Mouse (Mus musculus) CH12.LX (cell line): ENCODE data around the gene Naa60. TPM values are rescaled to one million over a fixed set of nuclear protein-coding genes. Genes with fewer than 3 reads are reported as not detected.

Experiments used
- DNase-seq: peaks from one replicate; pipeline ENCODE4 v3.0.0-alpha.2; 2013; ENCODE audit errors: extremely low read depth
- H3K27ac ChIP-seq: 2 replicates; pipeline ENCODE4 v1.5.1; 2012; ENCODE audit warnings: low read depth, mild to moderate bottlenecking, control low read depth, moderate library complexity; ENCODE audit not compliant: insufficient read depth
- H3K27me3 ChIP-seq: replicated peaks from 2 replicates; pipeline ENCODE3; 2012; ENCODE audit warnings: inconsistent platforms
- H3K36me3 ChIP-seq, 2 experiments: replicated peaks in 1 of 2; 2 replicates each; pipeline versions ENCODE3 to v1.6.1; 2012; ENCODE audit warnings: inconsistent platforms in 1 of 2, low read length in 1 of 2, mild to moderate bottlenecking in 1 of 2, mixed read lengths in 1 of 2, moderate library complexity in 1 of 2; ENCODE audit not compliant: control insufficient read depth in 1 of 2, insufficient read depth in 1 of 2
- H3K4me1 ChIP-seq, 2 experiments: 2 replicates each; pipeline ENCODE4 v1.6.1; 2012; ENCODE audit warnings: inconsistent platforms in 1 of 2, moderate library complexity in 1 of 2; ENCODE audit not compliant: insufficient read depth in 2 of 2, control insufficient read depth in 1 of 2
- H3K4me2 ChIP-seq: 2 replicates; pipeline ENCODE4 v1.6.1; 2012; ENCODE audit warnings: low read depth, mild to moderate bottlenecking, control low read depth; ENCODE audit not compliant: poor library complexity, insufficient read depth, severe bottlenecking
- H3K4me3 ChIP-seq, 3 experiments: fragments of 150-350 bp in 1 of 3; sonication (generic) in 1 of 3; replicated peaks in 1 of 3; 2 replicates each; pipeline versions ENCODE3 to v1.5.1; 2011 to 2012; ENCODE audit warnings: low read depth in 2 of 3, low read length in 2 of 3, mild to moderate bottlenecking in 2 of 3, moderate library complexity in 2 of 3, control low read depth in 1 of 3, improper control_type of control experiment in 1 of 3, inconsistent platforms in 1 of 3, mixed read lengths in 1 of 3; ENCODE audit not compliant: poor library complexity in 1 of 3
- H3K79me2 ChIP-seq: replicated peaks from 2 replicates; pipeline ENCODE4 v1.6.1; 2012; ENCODE audit warnings: mild to moderate bottlenecking, moderate library complexity; ENCODE audit not compliant: control insufficient read depth, poor library complexity, insufficient read depth, severe bottlenecking; ENCODE audit errors: extremely low read depth
- H3K9ac ChIP-seq: 2 replicates; pipeline ENCODE4 v1.6.1; 2012; ENCODE audit warnings: low read depth, mild to moderate bottlenecking, control low read depth, moderate library complexity; ENCODE audit not compliant: insufficient read depth
- H3K9me3 ChIP-seq: replicated peaks from 2 replicates; pipeline ENCODE3; 2012; ENCODE audit warnings: low read length, inconsistent platforms, mixed read lengths
- BHLHE40 ChIP-seq: IDR thresholded peaks from 2 replicates; pipeline ENCODE4 v1.6.1; 2011; ENCODE audit warnings: mild to moderate bottlenecking, low read depth, low read length, improper control_type of control experiment
- E2F4 ChIP-seq: IDR thresholded peaks from 2 replicates; pipeline ENCODE4 v1.6.1; 2011; ENCODE audit warnings: low read depth, low read length, improper control_type of control experiment; ENCODE audit not compliant: insufficient replicate concordance
- ELF1 ChIP-seq: IDR thresholded peaks from 2 replicates; pipeline ENCODE4 v1.6.1; 2014; ENCODE audit warnings: low read depth, mild to moderate bottlenecking, inconsistent platforms, low read length, improper control_type of control experiment
- ETS1 ChIP-seq: conservative IDR thresholded peaks from 2 replicates; pipeline ENCODE4 v1.6.1; 2012; ENCODE audit warnings: low read depth, mild to moderate bottlenecking, inconsistent platforms, low read length, improper control_type of control experiment, moderate library complexity
- IRF4 ChIP-seq: IDR thresholded peaks from 2 replicates; pipeline ENCODE4 v1.6.1; 2014; ENCODE audit warnings: low read depth, mild to moderate bottlenecking, inconsistent platforms, low read length, improper control_type of control experiment
- MAFK ChIP-seq: IDR thresholded peaks from 2 replicates; pipeline ENCODE4 v1.6.1; 2011; ENCODE audit warnings: low read length, improper control_type of control experiment; ENCODE audit not compliant: insufficient replicate concordance
- NELFE ChIP-seq: IDR thresholded peaks from 2 replicates; pipeline ENCODE4 v1.6.1; 2011; ENCODE audit warnings: low read depth, low read length, improper control_type of control experiment
- POLR2A ChIP-seq: IDR thresholded peaks from 2 replicates; pipeline ENCODE4 v1.6.1; 2011; ENCODE audit warnings: low read depth, mild to moderate bottlenecking, improper control_type of control experiment, low read length
- RAD21 ChIP-seq: IDR thresholded peaks from 2 replicates; pipeline ENCODE4 v1.6.1; 2011; ENCODE audit warnings: low read depth, mild to moderate bottlenecking, low read length, improper control_type of control experiment, moderate library complexity
- RCOR1 ChIP-seq: conservative IDR thresholded peaks from 2 replicates; pipeline ENCODE4 v1.6.1; 2012; ENCODE audit warnings: low read depth, mild to moderate bottlenecking, inconsistent platforms, low read length, improper control_type of control experiment
- ZMIZ1 ChIP-seq: IDR thresholded peaks from 2 replicates; pipeline ENCODE4 v1.6.1; 2012; ENCODE audit warnings: low read depth, mild to moderate bottlenecking, inconsistent platforms, low read length, improper control_type of control experiment
- ZNF384 ChIP-seq: IDR thresholded peaks from 2 replicates; pipeline ENCODE4 v1.6.1; 2012; ENCODE audit warnings: low read depth, low read length, improper control_type of control experiment, inconsistent platforms
- dilution Hi-C: fragments of 300-500 bp; cut with MboI; formaldehyde crosslinking; loops from 2 replicates; pipeline ENCODE4 v1.14.3; 2020; ENCODE audit warnings: low sequenced_read_pairs; ENCODE audit not compliant: extremely low pct_unique_long_range_greater_than_20kb, extremely low pct_ligation_motif_present
- in situ Hi-C: fragments of 300-500 bp; cut with MboI; formaldehyde crosslinking; loops from 3 replicates; pipeline ENCODE4 v1.14.3; 2019; ENCODE audit warnings: low sequenced_read_pairs, low pct_ligation_motif_present, low pct_unique_long_range_greater_than_20kb, mixed read lengths
- polyA plus RNA-seq: library from polyadenylated mRNA; unstranded; fragments of >175 nt; gene quantifications from 2 replicates; pipeline ENCODE4 v1.2.1, GENCODE M21; 2012; ENCODE audit warnings: low read depth; ENCODE audit not compliant: insufficient read length
- total RNA-seq, 2 experiments: library from RNA; depleted of rRNA; stranded (reverse); fragments of 300-350 nt in 1 of 2; fragments of >200 nt in 1 of 2; gene quantifications; 2 replicates each; pipeline ENCODE4 v1.2.3; 2012 to 2014

Naa60 gene
- total and polyA plus RNA-seq, 3 experiments = 26.4 to 81.5 (median 31.9) TPM

DNA sequence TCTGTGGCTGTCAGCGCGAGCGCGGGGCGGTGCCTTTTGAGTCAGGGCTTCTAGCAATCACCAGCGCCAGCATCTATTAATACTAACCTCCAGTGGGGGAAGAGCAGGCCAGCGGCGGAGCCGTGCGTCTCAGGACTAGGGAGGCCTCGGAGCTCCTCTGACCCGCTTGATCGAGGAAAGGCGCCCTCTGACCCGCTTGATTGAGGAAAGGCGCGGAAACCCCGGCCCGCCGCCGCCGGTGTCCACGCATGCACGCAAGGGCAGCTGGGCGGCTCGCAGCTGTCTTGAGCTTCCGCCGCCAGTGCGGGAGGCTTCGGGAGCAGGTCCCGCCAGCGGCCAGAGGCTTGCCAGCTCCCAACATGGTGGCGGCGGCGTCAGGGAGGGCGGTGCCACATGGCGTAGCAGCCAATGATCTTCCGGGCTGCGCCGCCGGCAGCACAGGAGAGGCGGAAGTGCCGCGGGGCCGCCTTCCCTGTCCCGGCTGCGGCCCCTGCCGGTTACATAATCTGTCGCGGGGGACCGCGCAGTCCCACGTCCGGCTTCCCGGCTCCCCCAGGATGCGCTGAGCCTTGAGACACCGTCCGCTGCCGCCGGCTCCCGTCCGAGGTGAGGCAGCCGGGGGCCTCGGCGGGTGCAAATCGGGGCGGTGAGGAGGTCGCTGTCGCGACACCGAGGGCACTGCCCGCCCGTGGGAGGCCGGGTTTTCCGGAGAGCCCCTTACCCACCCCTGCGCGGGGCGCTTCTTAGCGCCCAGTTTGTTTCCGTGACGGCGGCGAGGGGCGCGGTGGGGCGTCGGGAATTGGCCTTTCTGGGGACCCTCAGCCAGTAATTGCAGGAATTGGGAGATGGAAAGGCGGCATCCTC is 12.3 kb downstream of the Naa60 start, which contains the start of the genes Zfp597 and Gm20695 (continued):
- no peak; the same call in 1 of the 2 replicates for TF ChIP-seq RCOR1
- peak; percentile 89; the same call in 1 of the 2 replicates for TF ChIP-seq ZMIZ1
- no peak; the same call in 1 of the 2 replicates for TF ChIP-seq RAD21
- TF ChIP-seq IRF4 = peak; percentile 67; the same call in 1 of the 2 replicates
- peak; percentile 83 for TF ChIP-seq ETS1
- TF ChIP-seq ELF1 = peak; percentile 99
- no peak for TF ChIP-seq E2F4
- 0 out of 2 replicates have a peak, but pooled peaks have one; percentile 44 for TF ChIP-seq MAFK
- TF ChIP-seq ZNF384 = no peak

DNA sequence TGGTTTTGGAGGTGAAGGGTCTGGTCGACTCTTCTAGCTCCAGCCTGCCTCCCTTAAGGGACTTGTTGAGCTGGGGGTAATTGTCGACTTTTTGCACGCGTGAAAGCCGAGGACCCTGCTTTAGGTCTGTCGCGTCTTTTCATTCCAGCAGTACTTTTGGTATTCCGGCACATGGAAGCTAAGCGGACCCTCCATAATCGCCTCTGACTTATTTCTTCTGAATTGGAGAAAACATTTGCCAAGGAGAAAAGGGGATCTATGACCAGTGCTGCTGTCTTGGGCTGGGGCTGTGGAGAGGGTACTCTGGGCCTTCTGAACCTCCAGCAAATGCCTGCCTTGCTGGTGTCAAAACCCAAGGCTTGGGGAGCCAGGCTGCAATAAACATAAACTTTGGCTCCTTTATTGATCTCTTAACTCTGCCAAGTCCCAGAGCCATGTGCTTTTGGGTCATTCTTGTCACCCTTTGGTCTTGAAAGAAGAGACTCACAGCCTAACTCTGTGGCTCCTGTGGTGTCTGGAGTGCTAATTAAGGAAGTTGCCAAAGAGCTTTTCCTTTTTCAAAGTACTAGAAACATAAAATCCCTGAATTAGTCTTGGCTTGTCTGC is 13.0 kb downstream of the Naa60 start:
- H3K9ac ChIP-seq = peak overlapping the region; percentile 84
- peaks cover 36% of the 10 kb centered on the region for H3K79me2 ChIP-seq
- peaks cover 5 to 41% of the 10 kb centered on the region in 2 experiments for H3K4me1 ChIP-seq
- H3K27me3 ChIP-seq = no peaks in the 10 kb centered on the region
- dilution Hi-C loops = no loop called here
- TF ChIP-seq POLR2A (no peak), NELFE (0 out of 2 replicates have a peak, but pooled peaks have one; percentile 12)
- H3K4me2 ChIP-seq = peak overlapping the region; percentile 77
- H3K27ac ChIP-seq = no peak overlapping the region
- in situ Hi-C loops = no loop called here
- H3K36me3 ChIP-seq = peaks cover 0 to 37% of the 10 kb centered on the region in 2 experiments
- H3K4me3 ChIP-seq = peak overlapping the region; percentile 81 to 91 (median 87)
- no peaks in the 10 kb centered on the region for H3K9me3 ChIP-seq
- peak; percentile 16 for DNase-seq

DNA sequence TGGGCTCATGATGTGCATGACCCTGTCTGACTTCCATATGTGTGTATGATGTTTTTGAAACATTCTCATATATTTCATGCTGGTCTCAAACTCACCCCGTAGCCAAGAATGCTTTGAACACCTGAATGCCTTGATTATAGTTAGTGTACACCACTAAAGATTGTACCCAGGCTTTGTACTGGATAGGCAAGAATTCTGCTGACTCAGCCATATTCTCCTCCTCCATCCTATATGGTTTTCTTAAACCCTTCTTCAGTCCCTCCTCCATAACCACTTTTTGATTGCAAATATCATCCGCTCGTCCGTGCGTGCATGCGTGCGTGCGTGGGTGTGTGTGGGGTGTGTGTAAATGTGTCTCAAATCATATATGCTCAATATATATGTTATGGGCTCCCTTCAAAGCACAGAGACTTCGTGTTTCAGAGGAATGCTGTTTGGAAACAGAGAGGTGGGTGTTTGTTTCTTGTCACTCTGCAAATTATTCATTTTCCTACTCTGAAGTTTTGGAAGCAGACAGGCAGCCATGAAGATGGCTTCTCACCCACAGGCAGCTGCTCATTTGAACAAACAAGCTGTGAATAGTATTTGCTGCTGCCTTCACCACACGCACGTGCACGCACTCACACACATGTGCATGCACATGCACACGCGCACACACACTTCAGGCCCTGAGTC is 19.6 kb downstream of the Naa60 start:
- dilution Hi-C loops (no loop called here), in situ Hi-C loops (no loop called here)
- Histone ChIP-seq H3K9ac (no peak overlapping the region), H3K79me2 (peaks cover 39% of the 10 kb centered on the region), H3K27ac (no peak overlapping the region), H3K27me3 (no peaks in the 10 kb centered on the region), H3K4me2 (no peak overlapping the region), H3K4me1 (peaks cover 9 to 40% of the 10 kb centered on the region in 2 experiments)
- DNase-seq = no peak
- TF ChIP-seq MAFK = peak; percentile 98
- no peak for TF ChIP-seq BHLHE40
- TF ChIP-seq, all 38 proteins: peak for 1
- Histone ChIP-seq H3K36me3 (peaks cover 14 to 59% of the 10 kb centered on the region in 2 experiments), H3K4me3 (no peak overlapping the region), H3K9me3 (no peaks in the 10 kb centered on the region)
